Mouse (Mus musculus): Measurements from ENCODE around the gene Cachd1.

The Cachd1 gene

DNA sequence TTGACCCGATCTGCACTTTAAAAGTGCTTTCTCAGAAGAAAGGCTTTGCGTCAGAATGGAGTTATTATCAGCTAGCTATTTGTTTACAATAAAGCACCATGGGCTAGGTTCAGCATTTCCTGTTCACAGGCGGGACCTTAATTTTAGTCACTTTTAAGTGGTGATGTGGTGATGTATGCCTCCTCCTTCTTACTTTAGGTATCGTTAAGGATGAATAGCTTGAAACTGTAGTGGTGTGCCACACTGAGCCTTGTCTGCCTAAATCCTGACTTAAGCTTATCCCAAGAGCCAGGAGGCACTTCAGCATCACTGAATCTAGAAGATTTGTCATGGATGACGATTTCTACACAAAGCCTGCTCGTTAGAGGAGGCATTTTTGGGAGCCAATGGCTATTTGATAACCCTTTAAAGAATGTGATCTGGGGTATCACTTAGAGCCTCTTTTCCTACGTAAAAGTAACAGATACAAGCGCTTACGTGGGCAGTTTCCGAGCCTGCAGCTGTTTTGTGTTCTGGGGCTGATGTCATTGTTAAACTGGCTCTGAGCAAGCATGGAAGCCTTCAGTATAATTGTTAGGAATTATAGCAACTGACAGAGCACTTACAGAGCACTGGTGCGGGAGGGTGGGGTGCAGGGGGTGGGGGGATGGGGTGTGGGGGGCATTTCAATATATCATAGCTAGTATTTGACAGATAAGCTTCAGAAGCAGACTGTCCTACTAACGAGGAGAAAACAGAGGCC, 89.7 kb downstream of the Cachd1 start:
- DNase-seq (ENCODE audit: low read depth, low spot score) = no peak

DNA sequence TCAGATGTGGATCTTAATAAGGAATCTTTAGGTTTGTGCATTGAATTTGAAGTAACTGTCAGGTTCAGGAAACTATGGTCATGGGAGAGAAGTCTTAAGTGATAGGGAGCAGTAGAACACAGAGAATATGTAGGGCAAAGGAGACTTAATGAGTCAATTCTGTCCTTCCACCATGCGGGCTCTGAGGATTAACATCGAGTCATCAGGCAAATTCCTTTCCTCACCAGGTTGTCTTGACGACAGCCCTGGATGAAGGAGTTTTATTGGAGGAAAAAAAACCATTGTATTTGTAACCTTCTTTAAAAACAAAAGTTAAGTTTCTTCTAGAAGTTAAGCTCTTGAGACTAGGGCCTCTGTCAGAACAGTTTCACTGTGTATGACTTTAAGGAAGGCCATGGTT, 100.9 kb downstream of the Cachd1 start:
- DNase-seq (ENCODE audit: low read depth, low spot score) = no peak

- no peak for DNase-seq (ENCODE audit: low read depth, low spot score)
Measured at GRCm38 (mm10) chr4:100879414-100879813, 102.9 kb downstream of the Cachd1 start.

GRCm38 (mm10) chr4:100880075-100880474, 103.6 kb downstream of the Cachd1 start:
- DNase-seq (ENCODE audit: low read depth, low spot score) = no peak

DNA sequence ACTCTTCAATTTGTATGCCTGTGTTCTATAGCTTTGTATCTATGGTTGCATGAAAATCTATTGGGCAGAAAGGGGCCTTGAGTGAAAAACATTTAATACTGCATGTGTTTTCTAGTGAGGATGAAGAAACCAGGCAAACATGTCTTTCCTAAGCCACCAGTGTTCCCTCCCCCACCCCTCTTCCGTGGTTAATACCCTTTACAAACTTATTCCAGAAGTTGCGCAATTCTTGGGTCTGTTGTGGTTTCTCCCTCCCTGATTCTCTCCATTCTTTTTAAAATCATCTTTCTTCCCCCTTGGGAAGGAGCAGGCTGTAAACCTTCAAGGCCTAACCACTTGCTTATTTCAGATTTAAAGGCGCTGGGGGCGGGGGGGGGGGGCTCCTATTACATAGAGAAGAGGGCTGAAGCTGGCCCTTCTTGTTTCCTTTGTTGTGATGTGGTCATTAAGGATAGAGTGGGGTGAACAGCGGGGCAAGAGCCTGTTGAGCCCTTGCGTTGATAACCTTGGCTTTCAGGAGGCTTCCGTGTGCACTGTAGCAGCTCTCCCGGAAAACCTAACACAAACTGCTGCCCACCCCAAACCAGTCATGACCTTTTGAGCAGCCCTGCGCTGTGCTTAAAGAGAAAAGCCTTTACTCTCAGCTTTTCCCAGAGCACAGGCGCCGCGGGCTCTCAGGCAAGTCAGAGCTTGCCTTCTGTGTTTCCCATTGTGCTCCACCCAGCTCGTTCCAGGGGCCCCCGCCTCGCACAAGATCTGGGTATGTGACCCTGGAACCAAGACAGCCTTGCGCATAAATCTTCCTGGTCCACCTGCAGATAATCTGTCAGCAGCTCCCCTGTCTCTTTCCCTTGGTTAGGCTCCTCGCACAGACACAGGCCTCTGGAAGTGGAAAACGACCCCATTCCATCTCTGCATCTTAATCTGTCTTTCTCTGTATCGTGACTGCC, 109.6 kb downstream of the Cachd1 start:
- DNase-seq (ENCODE audit: low read depth, low spot score) = no peak

DNA sequence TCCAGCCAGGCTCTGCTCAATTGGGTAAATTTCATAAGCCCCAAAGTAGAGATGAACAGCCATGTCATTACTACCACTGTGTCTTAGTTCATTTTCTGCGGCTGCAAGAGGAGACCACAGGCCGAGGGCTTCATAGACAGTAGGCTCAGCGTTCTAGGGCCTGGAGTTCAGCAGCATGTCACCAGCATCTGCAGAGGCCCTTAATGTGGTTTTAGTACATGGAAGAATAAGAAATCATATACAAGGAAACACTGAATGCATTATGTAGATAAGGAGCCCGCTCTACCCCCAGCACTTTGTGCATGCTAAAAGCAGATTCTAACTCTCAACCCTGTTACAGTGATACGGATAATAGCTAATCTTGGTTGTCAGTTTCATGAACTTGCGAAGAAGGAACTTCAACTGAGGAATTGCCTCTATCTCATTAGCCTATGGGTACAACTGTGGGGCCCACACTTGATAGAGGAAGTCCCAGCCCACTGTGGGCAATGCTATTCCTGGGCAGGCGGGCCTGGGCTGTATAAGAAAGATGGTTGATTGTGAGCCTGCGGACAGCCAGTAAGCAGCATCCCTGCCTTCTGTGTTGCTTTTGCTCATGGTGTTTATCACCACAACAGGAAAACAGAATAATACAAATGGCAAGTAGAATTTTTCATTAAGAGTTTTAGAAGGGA, 110.4 kb downstream of the Cachd1 start:
- no peak for DNase-seq (ENCODE audit: low read depth, low spot score)

- DNase-seq (ENCODE audit: low read depth, low spot score) = no peak
Measured at GRCm38 (mm10) chr4:100890106-100890970, 113.9 kb downstream of the Cachd1 start.

- no peak for DNase-seq (ENCODE audit: low read depth, low spot score)
Measured at GRCm38 (mm10) chr4:100893739-100894138, 117.3 kb downstream of the Cachd1 start.

- DNase-seq (ENCODE audit: low read depth, low spot score) = no peak
Measured at GRCm38 (mm10) chr4:100894142-100894541, 117.7 kb downstream of the Cachd1 start.

DNA sequence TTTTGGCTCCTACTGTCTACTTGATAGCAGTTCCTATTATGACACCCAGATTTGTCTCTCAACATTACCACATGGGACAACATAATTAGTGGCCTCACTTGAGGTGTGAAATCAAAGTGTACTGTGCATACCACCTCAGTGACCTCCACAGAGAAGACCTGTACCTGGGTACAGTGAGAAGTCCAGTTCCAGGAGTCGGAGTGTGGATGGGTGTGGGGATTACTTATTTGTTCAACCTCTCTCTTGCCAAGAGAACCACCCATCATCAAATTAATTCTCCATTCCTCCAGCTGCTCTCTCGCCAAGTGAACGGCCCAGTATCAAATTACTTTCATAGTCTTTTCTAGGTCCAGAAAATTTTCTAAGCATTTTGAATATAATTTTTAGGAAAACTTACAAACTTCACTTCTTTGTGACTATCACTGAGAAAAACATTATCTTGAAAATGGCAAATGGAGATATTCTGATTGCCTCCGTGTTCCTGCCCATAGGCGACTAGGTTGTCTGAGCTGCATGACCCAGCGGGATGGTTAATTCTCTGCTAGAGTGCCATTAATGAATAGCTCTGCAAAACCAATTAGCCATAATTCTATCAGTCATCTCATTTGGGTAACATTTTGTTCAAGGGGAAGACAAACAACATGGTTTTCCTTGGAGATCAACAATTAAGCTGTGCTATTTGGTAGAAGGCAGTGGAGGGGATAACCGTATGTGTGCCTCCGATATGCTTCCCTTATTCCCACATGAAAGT, 120.0 kb downstream of the Cachd1 start:
- no peak for DNase-seq (ENCODE audit: low read depth, low spot score)

DNA sequence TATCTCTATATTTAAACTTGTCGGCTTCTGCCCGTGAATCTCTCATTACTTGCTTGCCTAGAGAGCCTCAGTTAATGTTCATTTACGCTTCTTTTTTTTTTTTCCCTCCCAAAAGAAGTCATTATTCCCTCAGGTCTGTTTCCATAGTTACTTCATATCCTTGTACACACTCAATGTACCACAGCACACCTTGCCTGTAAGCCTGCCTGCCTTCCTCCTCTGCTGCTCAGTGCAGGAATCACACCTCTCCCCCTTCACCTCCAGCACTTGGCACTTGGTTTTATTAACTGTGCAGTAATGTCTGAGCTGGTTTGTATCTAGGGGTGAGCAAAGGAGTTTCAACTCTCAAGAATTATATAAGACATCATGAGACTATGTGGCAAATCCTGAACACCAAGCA, 121.5 kb downstream of the Cachd1 start:
- no peak for DNase-seq (ENCODE audit: low read depth, low spot score)

GRCm38 (mm10) chr4:100909694-100910340, 133.3 kb downstream of the Cachd1 start:
- DNase-seq (ENCODE audit: low read depth, low spot score) = no peak

- DNase-seq (ENCODE audit: low read depth, low spot score) = no peak
Measured at GRCm38 (mm10) chr4:100910605-100911330, 134.3 kb downstream of the Cachd1 start.

- no peak for DNase-seq (ENCODE audit: low read depth, low spot score)
Measured at GRCm38 (mm10) chr4:100911658-100912057, 135.2 kb downstream of the Cachd1 start.

- no peak for DNase-seq (ENCODE audit: low read depth, low spot score)
Measured at GRCm38 (mm10) chr4:100913666-100914065, 137.2 kb downstream of the Cachd1 start.

GRCm38 (mm10) chr4:100914532-100914931, 138.1 kb downstream of the Cachd1 start:
- no peak for DNase-seq (ENCODE audit: low read depth, low spot score)

DNA sequence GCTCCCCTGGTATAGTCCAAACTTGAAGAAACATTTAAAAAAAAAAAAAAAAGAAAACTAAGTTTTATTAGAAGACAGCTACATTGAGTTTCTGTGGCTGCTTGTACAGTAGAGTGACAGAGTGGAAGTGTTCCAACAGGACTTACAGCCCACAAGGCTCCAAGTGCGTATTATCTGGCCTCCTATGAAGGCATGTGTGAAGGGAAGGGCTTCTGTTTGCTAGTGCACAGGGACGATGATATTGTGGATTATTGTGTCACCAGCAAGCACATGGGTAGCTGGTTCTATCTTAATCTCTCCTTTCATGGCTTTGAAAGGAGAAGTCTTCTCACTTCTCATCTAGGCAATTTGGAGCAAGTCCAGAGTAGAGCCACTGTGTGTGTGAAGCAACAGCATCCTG, 138.6 kb downstream of the Cachd1 start:
- DNase-seq (ENCODE audit: low read depth, low spot score) = no peak

DNA sequence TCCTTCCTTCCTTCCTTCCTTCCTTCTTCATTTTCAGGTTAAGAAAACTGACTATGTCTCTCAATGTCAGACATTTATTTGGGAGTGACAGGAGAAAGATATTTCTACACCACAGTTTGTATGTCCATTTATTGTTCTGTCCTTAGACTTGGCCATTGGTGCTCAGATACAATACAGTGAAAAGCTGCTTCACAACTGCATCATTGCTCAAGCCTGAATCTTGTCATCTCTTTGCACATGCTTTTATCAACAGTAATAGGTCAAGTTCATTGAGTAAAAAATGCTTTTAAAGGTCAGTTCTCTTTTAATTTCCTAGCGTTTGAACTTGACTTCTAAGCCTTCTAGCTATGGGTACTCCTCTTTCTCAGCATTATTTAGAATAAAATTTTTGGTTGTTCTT, 141.0 kb downstream of the Cachd1 start:
- DNase-seq (ENCODE audit: low read depth, low spot score) = no peak

DNA sequence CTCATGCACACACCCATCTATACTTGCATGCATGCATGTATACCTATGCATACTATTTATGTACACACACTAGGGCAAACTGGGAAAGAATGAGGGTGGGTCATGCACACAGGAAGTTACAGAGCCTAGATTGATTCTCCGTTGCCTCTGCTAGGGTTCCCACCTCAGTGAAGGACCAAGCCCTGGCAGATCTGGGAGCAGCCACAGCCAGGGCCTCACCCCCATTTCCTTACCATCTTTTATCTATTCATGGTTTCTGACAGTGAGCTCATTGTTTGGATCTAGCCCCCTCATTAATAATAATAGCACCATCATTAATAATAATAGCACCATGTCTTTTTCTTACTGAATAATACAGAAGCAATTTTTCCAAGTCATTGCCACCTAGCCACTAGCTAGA, 143.9 kb downstream of the Cachd1 start:
- no peak for DNase-seq (ENCODE audit: low read depth, low spot score)

Data from c-Kit-negative CD71-positive TER-119-positive erythroid progenitor cells, embryonic 14.5 days (primary cell).